Mouse (Mus musculus) stomach, embryonic 15.5 days (tissue): ENCODE measurements around the gene Entpd3. TPM values are rescaled to one million over a fixed set of nuclear protein-coding genes. Genes with fewer than 3 reads are reported as not detected.

Source experiments
- ATAC-seq: fragments of 200-750 bp; cut with Nextera tagmentation; 2 replicates; pipeline ENCODE4 v1.8.0; 2017; ENCODE audit warnings: low read depth, moderate number of reproducible peaks, moderate TSS enrichment; ENCODE audit not compliant: insufficient read depth, low FRiP score
- H3K27ac ChIP-seq: fragments of 300-500 bp; sonication (generic); 2 replicates; pipeline ENCODE4 v1.5.1; 2015; ENCODE audit warnings: mild to moderate bottlenecking, inconsistent platforms
- H3K27me3 ChIP-seq: fragments of 300-500 bp; sonication (generic); replicated peaks from 2 replicates; pipeline ENCODE4 v1.6.1; 2015; ENCODE audit warnings: inconsistent platforms
- H3K36me3 ChIP-seq: fragments of 300-500 bp; sonication (generic); 2 replicates; pipeline ENCODE4 v1.6.1; 2015; ENCODE audit warnings: inconsistent platforms
- H3K4me1 ChIP-seq: fragments of 300-500 bp; sonication (generic); 2 replicates; pipeline ENCODE4 v1.6.1; 2015; ENCODE audit warnings: inconsistent platforms
- H3K4me2 ChIP-seq: fragments of 300-500 bp; sonication (generic); 2 replicates; pipeline ENCODE4 v1.6.1; 2015; ENCODE audit warnings: mild to moderate bottlenecking, inconsistent platforms
- H3K4me3 ChIP-seq: fragments of 300-500 bp; sonication (generic); replicated peaks from 2 replicates; pipeline ENCODE4 v1.5.1; 2015; ENCODE audit warnings: inconsistent platforms
- H3K9ac ChIP-seq: fragments of 300-500 bp; sonication (generic); 2 replicates; pipeline ENCODE4 v1.6.1; 2015; ENCODE audit warnings: inconsistent platforms
- H3K9me3 ChIP-seq: fragments of 300-500 bp; sonication (generic); 2 replicates; pipeline ENCODE4 v1.6.1; 2016; ENCODE audit warnings: inconsistent platforms
- WGBS: fragments of 180-500 bp; shearing (Covaris S2); methylation state at CpG from one replicate; pipeline ENCODE4 v1.1.7; 2015; 5-methylcytosine and 5-hydroxymethylcytosine counted together
- polyA plus RNA-seq: library from polyadenylated mRNA; unstranded; fragments of >200 nt; fragmentation: Nextera tagmentation; extraction: Ambion mirVana; gene quantifications from 2 replicates; pipeline ENCODE4 v1.2.1, GENCODE M21; 2015

The Entpd3 gene
- polyA plus RNA-seq, 1 experiment from 2014 or later, result 5.5 TPM

- Histone ChIP-seq H3K9ac (no peak overlapping the region), H3K4me2 (no peak overlapping the region), H3K4me3 (no peak overlapping the region), H3K27ac (no peak overlapping the region), H3K36me3 (no peaks in the 10 kb centered on the region), H3K9me3 (no peaks in the 10 kb centered on the region), H3K4me1 (no peaks in the 10 kb centered on the region), H3K27me3 (no peaks in the 10 kb centered on the region)
- ATAC-seq, result no peak
These were observed 71.4 kb downstream of the Entpd3 start for GRCm38 (mm10) chr9:120611055-120611454.

GRCm38 (mm10) chr9:120614059-120614458 lies 74.4 kb downstream of the Entpd3 start:
- Histone ChIP-seq H3K4me2 (no peak overlapping the region), H3K36me3 (no peaks in the 10 kb centered on the region), H3K27me3 (no peaks in the 10 kb centered on the region), H3K9ac (no peak overlapping the region), H3K4me1 (no peaks in the 10 kb centered on the region), H3K9me3 (no peaks in the 10 kb centered on the region), H3K27ac (no peak overlapping the region), H3K4me3 (no peak overlapping the region)
- WGBS, result 89% methylated on average over 6 of the region's 6 CpGs
- ATAC-seq, result no peak

Other genes with a start within 250 kb of the Entpd3 start
- gene Myrip, start 238.3 kb upstream of the Entpd3 start, polyA plus RNA-seq, result 0.52 and 0.74 TPM in 2 replicates
- 153 and 162 TPM in 2 replicates for gene Eif1b, start 47.6 kb upstream of the Entpd3 start, polyA plus RNA-seq
- gene Rpl14, start 31.6 kb downstream of the Entpd3 start, polyA plus RNA-seq, result 694 and 820 TPM in 2 replicates